Mouse (Mus musculus) liver, postnatal 0 days (tissue): ENCODE data around the gene Gm28048. TPM values are rescaled to one million over a fixed set of nuclear protein-coding genes. Genes with fewer than 3 reads are reported as not detected.
A peak's percentile ranks its signal among the peaks of the same experiment; 100 is the strongest.

Experiments
- ATAC-seq: fragments of 200-750 bp; cut with Nextera tagmentation; 2 replicates; pipeline ENCODE4 v1.8.0; 2017; ENCODE audit warnings: mild to moderate bottlenecking, moderate library complexity
- DNase-seq: peaks from one replicate; pipeline ENCODE4 v3.0.0-alpha.2; 2016
- H3K27ac ChIP-seq: fragments of 300-500 bp; sonication (generic); 2 replicates; pipeline ENCODE4 v1.5.1; 2014; ENCODE audit warnings: antibody characterized with exemption, moderate library complexity, mild to moderate bottlenecking, low read depth
- H3K27me3 ChIP-seq: fragments of 300-500 bp; sonication (generic); 2 replicates; pipeline ENCODE4 v1.6.1; 2014; ENCODE audit warnings: low read length, control low read depth, mixed read lengths; ENCODE audit not compliant: insufficient read depth
- H3K36me3 ChIP-seq: fragments of 300-500 bp; sonication (generic); replicated peaks from 2 replicates; pipeline ENCODE4 v1.6.1; 2014; ENCODE audit warnings: mild to moderate bottlenecking, control low read depth, low read length, moderate library complexity, mixed read lengths; ENCODE audit not compliant: insufficient read depth
- H3K4me1 ChIP-seq: fragments of 300-500 bp; sonication (generic); 2 replicates; pipeline ENCODE4 v1.6.1; 2014; ENCODE audit warnings: antibody characterized with exemption, mild to moderate bottlenecking, control low read depth; ENCODE audit not compliant: insufficient read depth
- H3K4me2 ChIP-seq: fragments of 300-500 bp; sonication (generic); 2 replicates; pipeline ENCODE4 v1.6.1; 2014; ENCODE audit warnings: low read depth, mild to moderate bottlenecking, low read length, moderate library complexity, mixed read lengths
- H3K4me3 ChIP-seq: fragments of 300-500 bp; sonication (generic); 2 replicates; pipeline ENCODE4 v1.5.1; 2014; ENCODE audit warnings: low read depth, low read length
- H3K9ac ChIP-seq: fragments of 300-500 bp; sonication (generic); replicated peaks from 2 replicates; pipeline ENCODE4 v1.6.1; 2014; ENCODE audit warnings: mild to moderate bottlenecking, moderate library complexity
- H3K9me3 ChIP-seq: fragments of 300-500 bp; sonication (generic); 2 replicates; pipeline ENCODE4 v1.6.1; 2016; ENCODE audit warnings: mild to moderate bottlenecking, control low read depth, low read length, mixed read lengths
- CTCF ChIP-seq: sonication (generic); IDR thresholded peaks from 2 replicates; pipeline ENCODE4 v1.5.1; 2016; ENCODE audit warnings: antibody characterized with exemption, low read depth
- EP300 ChIP-seq: IDR thresholded peaks from 2 replicates; pipeline ENCODE4 v1.6.1; 2016; ENCODE audit warnings: antibody characterized with exemption, low read depth, mild to moderate bottlenecking
- WGBS: fragments of 180-500 bp; shearing (Covaris S2); extraction: QIAGEN DNeasy Blood & Tissue Kit; methylation state at CpG from one replicate; pipeline ENCODE4 v1.1.7; 2014; ENCODE audit not compliant: insufficient replicate concordance; 5-methylcytosine and 5-hydroxymethylcytosine counted together
- polyA plus RNA-seq: library from polyadenylated mRNA; unstranded; fragments of >200 nt; fragmentation: Nextera tagmentation; extraction: Ambion mirVana; gene quantifications from 2 replicates; pipeline ENCODE4 v1.2.1, GENCODE M21; 2015

Gm28048 gene
- polyA plus RNA-seq, 1 experiment from 2014 or later, result 11.7 TPM

DNA sequence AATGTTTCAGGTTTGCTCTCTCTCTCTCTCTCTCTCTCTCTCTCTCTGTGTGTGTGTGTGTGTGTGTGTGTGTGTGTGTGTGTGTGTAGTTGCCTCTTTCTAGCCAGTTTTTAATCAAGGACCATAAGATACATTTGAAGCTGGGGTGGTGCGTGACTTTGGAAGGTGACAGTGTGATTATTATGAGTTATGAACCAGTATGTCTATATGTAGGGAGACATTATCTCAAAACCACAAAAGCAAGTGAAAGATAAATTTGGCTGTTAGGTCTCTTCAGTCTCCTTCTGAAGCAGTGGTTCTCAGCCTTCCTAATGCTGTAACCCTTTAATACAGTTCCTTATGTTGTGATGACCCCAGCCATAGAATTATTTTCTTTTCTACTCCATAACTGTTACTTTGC, 96.5 kb downstream of the Gm28048 start:
- H3K4me3 ChIP-seq, result no peak overlapping the region
- H3K9ac ChIP-seq, result no peak overlapping the region
- 64% methylated on average over 1 of the region's 1 CpGs for WGBS
- H3K9me3 ChIP-seq, result no peaks in the 10 kb centered on the region
- peaks cover 7% of the 10 kb centered on the region; the same call in 1 of the 2 replicates for H3K4me1 ChIP-seq
- ATAC-seq (no peak), DNase-seq (no peak)
- H3K27me3 ChIP-seq, result no peaks in the 10 kb centered on the region
- no peak overlapping the region for H3K27ac ChIP-seq
- TF ChIP-seq CTCF (no peak), EP300 (no peak)
- no peak overlapping the region for H3K4me2 ChIP-seq
- no peaks in the 10 kb centered on the region for H3K36me3 ChIP-seq

DNA sequence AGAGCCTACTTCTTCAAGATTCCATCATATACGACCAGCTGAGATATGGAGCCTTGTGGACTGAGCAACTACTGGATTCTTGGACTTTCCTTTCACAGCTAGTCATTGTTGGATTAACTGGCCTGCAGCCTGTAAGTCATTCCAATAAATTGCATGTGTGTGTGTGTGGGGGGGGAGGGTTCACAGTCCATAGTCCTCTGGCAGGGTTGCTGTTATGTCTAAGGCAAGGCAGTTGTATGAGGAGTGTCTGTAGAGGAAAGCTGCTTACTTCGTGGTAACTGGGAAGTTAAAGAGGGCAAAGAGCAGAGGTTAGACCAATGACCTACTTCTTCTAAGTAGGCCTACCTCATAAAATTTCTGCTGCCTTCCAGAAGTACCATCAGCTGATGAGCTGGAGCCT, 98.2 kb downstream of the Gm28048 start:
- ATAC-seq (peak; percentile 76), DNase-seq (peak; percentile 42)
- peak overlapping the region; percentile 51 for H3K27ac ChIP-seq
- no peak overlapping the region for H3K4me3 ChIP-seq
- no peaks in the 10 kb centered on the region for H3K9me3 ChIP-seq
- no peak overlapping the region for H3K4me2 ChIP-seq
- H3K4me1 ChIP-seq, result peaks cover 7% of the 10 kb centered on the region; the same call in 1 of the 2 replicates
- H3K9ac ChIP-seq, result no peak overlapping the region
- WGBS, result 63% methylated on average over 2 of the region's 2 CpGs
- TF ChIP-seq EP300 (no peak), CTCF (no peak)
- H3K36me3 ChIP-seq, result no peaks in the 10 kb centered on the region
- H3K27me3 ChIP-seq, result no peaks in the 10 kb centered on the region

DNA sequence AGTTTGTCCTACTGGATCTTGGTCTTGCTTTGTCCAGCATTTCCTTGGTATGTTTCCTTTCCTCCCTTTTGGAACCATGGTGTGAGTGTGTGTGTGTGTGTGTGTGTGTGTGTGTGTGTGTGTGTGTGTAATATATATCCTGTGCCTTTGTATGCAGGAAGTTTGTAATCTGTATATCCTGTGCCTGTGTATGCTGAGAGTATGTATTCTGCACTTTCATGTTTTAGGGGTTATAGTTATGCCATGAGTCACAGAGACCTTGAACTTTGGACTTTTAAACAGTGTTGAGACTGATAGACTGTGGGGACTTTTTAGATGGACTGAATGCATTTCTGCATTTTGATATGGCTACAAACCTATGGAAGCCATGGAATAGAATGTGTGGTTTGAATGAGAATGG, 99.0 kb downstream of the Gm28048 start:
- Histone ChIP-seq H3K9ac (no peak overlapping the region), H3K4me3 (no peak overlapping the region), H3K9me3 (no peaks in the 10 kb centered on the region), H3K27me3 (no peaks in the 10 kb centered on the region), H3K4me1 (peaks cover 7% of the 10 kb centered on the region; the same call in 1 of the 2 replicates), H3K36me3 (no peaks in the 10 kb centered on the region), H3K4me2 (no peak overlapping the region), H3K27ac (no peak overlapping the region)
- TF ChIP-seq EP300 (no peak), CTCF (no peak)
- ATAC-seq, result peak; percentile 23; the same call in 1 of the 2 replicates
- no peak for DNase-seq

DNA sequence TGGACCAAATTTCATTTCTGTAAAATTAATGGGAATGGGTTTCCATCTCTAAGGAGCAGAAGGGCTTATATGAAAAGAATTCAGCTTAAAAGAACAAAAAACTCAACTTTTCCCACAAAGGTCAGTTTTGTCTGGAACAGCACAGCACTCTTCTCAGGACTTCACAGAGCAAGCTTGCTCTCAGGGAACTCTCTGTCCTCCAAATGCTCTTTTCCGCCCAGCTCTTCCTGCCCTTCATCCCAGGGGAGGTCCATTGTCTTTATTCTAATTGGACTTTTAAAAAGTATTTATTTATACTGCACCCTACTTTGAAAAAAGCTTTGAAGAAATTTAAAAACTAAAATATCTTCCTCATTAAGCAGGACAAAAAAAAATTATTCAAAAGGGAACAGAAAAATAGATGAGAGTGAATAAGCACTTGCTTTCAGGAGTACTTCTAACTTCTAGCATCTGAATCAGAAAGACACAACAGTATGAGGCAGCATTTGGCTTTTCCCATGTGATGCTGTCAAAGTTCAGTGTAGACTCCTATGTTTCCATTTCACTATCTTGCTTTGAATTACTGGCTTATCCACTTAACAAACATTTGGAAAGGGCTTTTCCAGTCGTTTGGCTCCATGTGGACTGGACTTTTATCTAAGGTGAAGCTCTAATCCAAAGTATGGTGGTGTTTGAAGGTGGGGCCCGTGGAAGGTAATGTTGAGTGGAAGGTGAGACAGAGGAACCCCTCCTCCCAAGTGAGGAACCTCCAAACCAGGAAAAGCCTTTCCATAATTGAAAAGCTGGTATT, 101.3 kb downstream of the Gm28048 start:
- H3K27ac ChIP-seq, result no peak overlapping the region
- no peaks in the 10 kb centered on the region for H3K27me3 ChIP-seq
- no peaks in the 10 kb centered on the region for H3K36me3 ChIP-seq
- no peaks in the 10 kb centered on the region for H3K9me3 ChIP-seq
- DNase-seq (no peak), ATAC-seq (no peak)
- no peak overlapping the region for H3K9ac ChIP-seq
- H3K4me2 ChIP-seq, result no peak overlapping the region
- no peak overlapping the region for H3K4me3 ChIP-seq
- TF ChIP-seq EP300 (no peak), CTCF (no peak)
- WGBS, result 57% methylated on average over 3 of the region's 3 CpGs
- peaks cover 7% of the 10 kb centered on the region; the same call in 1 of the 2 replicates for H3K4me1 ChIP-seq

DNA sequence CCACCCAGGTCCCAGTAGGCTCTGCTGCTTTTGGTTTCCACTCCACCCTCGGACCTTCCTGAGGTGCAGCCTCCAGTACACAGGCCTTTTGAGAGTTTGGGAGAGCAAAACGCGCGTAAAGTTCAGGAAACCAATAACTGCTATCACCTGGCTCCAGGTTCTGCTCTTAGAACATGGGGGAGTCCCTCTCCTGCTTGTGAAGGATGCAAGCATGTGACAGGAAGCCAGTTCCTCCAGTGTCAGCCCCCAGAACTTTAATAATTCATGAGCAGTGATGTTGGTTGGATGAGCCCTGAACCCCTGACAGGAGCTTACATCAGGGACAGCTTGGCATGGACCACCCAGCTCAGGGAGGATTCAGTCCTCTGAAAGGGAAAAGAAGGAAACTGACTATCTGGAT, 102.2 kb downstream of the Gm28048 start:
- DNase-seq (no peak), ATAC-seq (no peak)
- Histone ChIP-seq H3K9ac (no peak overlapping the region), H3K36me3 (no peaks in the 10 kb centered on the region), H3K27me3 (no peaks in the 10 kb centered on the region), H3K4me3 (no peak overlapping the region), H3K9me3 (no peaks in the 10 kb centered on the region), H3K4me2 (no peak overlapping the region), H3K4me1 (peaks cover 7% of the 10 kb centered on the region; the same call in 1 of the 2 replicates), H3K27ac (no peak overlapping the region)
- TF ChIP-seq CTCF (no peak), EP300 (no peak)
- WGBS, result 71% methylated on average over 4 of the region's 4 CpGs

DNA sequence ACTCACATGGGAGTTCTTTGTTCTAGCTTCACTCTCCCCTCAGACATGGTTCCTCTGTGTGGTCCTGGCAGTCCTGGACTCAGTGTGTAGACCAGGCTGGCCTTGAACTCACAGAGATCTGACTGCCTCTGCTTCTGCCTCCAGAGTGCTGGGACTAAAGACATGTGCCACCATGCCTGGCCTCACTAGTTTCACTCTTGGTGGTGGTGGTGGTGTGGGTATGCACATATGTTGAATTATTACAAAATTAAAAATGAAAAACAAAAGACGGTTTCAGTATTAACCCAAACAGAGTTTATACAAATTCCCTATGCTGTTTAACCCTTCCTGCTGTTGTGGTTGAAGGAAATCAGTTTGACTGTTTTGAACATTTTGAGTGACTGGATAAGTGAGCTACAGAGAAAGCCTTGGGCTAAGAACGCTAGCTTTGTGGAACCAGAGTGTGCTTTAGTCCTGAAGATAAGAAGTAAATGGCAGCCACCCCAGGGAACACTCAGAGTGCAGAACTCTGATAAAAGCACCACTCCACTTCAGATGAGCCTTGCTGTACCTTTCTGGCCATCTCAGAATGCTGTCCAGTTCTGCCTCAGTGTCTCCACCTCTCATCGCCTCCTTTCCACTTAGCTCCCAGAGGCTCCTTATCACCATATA, 105.1 kb downstream of the Gm28048 start:
- peaks cover 12% of the 10 kb centered on the region for H3K4me1 ChIP-seq
- no peak overlapping the region for H3K4me3 ChIP-seq
- H3K9ac ChIP-seq, result no peak overlapping the region
- H3K36me3 ChIP-seq, result no peaks in the 10 kb centered on the region
- no peaks in the 10 kb centered on the region for H3K27me3 ChIP-seq
- H3K9me3 ChIP-seq, result no peaks in the 10 kb centered on the region
- peak; percentile 47 for ATAC-seq
- no peak for TF ChIP-seq CTCF
- peak; percentile 60 for TF ChIP-seq EP300
- H3K4me2 ChIP-seq, result no peak overlapping the region
- WGBS, result 51% methylated on average over 3 of the region's 3 CpGs
- H3K27ac ChIP-seq, result no peak overlapping the region
- DNase-seq, result no peak
